Mouse (Mus musculus) forebrain, embryonic 10.5 days (tissue): ENCODE measurements at regions not wholly inside any gene's neighbourhood (a gene's known extent, or its start where the extent isn't known, plus 50 kb on each side); places are given as distances from the start of the nearest gene placed in this dataset.

Experiments
- DNase-seq: peaks from one replicate; pipeline ENCODE4 v3.0.0-alpha.2; 2017; ENCODE audit warnings: low spot score; ENCODE audit errors: extremely low spot score
- H3K27ac ChIP-seq: fragments of 300-500 bp; sonication (generic); 2 replicates; pipeline ENCODE4 v1.5.1; 2016; ENCODE audit warnings: mild to moderate bottlenecking
- H3K27me3 ChIP-seq: fragments of 300-500 bp; sonication (generic); 2 replicates; pipeline ENCODE4 v1.6.1; 2016; ENCODE audit warnings: mild to moderate bottlenecking; ENCODE audit not compliant: poor library complexity, severe bottlenecking
- H3K36me3 ChIP-seq: fragments of 300-500 bp; sonication (generic); replicated peaks from 2 replicates; pipeline ENCODE4 v1.6.1; 2016; ENCODE audit warnings: mild to moderate bottlenecking, moderate library complexity
- H3K4me1 ChIP-seq: fragments of 300-500 bp; sonication (generic); 2 replicates; pipeline ENCODE4 v1.6.1; 2016
- H3K4me3 ChIP-seq: fragments of 300-500 bp; sonication (generic); 2 replicates; pipeline ENCODE4 v1.5.1; 2016; ENCODE audit warnings: mild to moderate bottlenecking, moderate library complexity
- H3K9me3 ChIP-seq: fragments of 300-500 bp; sonication (generic); 2 replicates; pipeline ENCODE4 v1.6.1; 2016; ENCODE audit warnings: mild to moderate bottlenecking, moderate library complexity
- WGBS: fragments of 180-500 bp; shearing (Covaris S2); methylation state at CpG from one replicate; pipeline ENCODE4 v1.1.7; 2016; 5-methylcytosine and 5-hydroxymethylcytosine counted together

GRCm38 (mm10) chr12:77179138-77179537, 58.8 kb upstream of the Fut8 start:
- Histone ChIP-seq H3K27me3 (no peaks in the 10 kb centered on the region), H3K9me3 (no peaks in the 10 kb centered on the region), H3K27ac (no peak overlapping the region), H3K4me1 (peaks cover 14% of the 10 kb centered on the region), H3K36me3 (no peaks in the 10 kb centered on the region), H3K4me3 (no peak overlapping the region)
- 95% methylated on average over 7 of the region's 7 CpGs for WGBS
- no peak for DNase-seq

- H3K9me3 ChIP-seq: no peaks in the 10 kb centered on the region
- H3K27me3 ChIP-seq: no peaks in the 10 kb centered on the region
- WGBS: 44% methylated on average over 15 of the region's 15 CpGs
- peak overlapping the region; percentile 49; the same call in 1 of the 2 replicates for H3K27ac ChIP-seq
- peaks cover 14% of the 10 kb centered on the region for H3K4me1 ChIP-seq
- H3K36me3 ChIP-seq: no peaks in the 10 kb centered on the region
- no peak overlapping the region for H3K4me3 ChIP-seq
- DNase-seq: no peak
These were observed 59.9 kb upstream of the Fut8 start for GRCm38 (mm10) chr12:77177811-77178578.

- Histone ChIP-seq H3K27me3 (no peaks in the 10 kb centered on the region), H3K27ac (no peak overlapping the region; the same call in 1 of the 2 replicates), H3K36me3 (no peaks in the 10 kb centered on the region), H3K4me3 (no peak overlapping the region), H3K4me1 (peaks cover 14% of the 10 kb centered on the region), H3K9me3 (no peaks in the 10 kb centered on the region)
- no peak for DNase-seq
- WGBS: 74% methylated on average over 3 of the region's 3 CpGs
These were observed 60.6 kb upstream of the Fut8 start for GRCm38 (mm10) chr12:77177303-77177702.

- Histone ChIP-seq H3K27me3 (no peaks in the 10 kb centered on the region), H3K4me1 (peaks cover 14% of the 10 kb centered on the region), H3K4me3 (no peak overlapping the region), H3K9me3 (no peaks in the 10 kb centered on the region), H3K27ac (no peak overlapping the region), H3K36me3 (no peaks in the 10 kb centered on the region)
- no peak for DNase-seq
These were observed 63.9 kb upstream of the Fut8 start for GRCm38 (mm10) chr12:77174032-77174431.

- H3K27me3 ChIP-seq: no peaks in the 10 kb centered on the region
These were observed 65.4 kb upstream of the Fut8 start for GRCm38 (mm10) chr12:77172540-77172939.

GRCm38 (mm10) chr12:77170257-77170656, 67.7 kb upstream of the Fut8 start:
- no peak for DNase-seq
- H3K4me1 ChIP-seq: no peaks in the 10 kb centered on the region
- no peaks in the 10 kb centered on the region for H3K9me3 ChIP-seq
- no peak overlapping the region for H3K27ac ChIP-seq
- no peak overlapping the region for H3K4me3 ChIP-seq
- H3K27me3 ChIP-seq: no peaks in the 10 kb centered on the region
- no peaks in the 10 kb centered on the region for H3K36me3 ChIP-seq
- 93% methylated on average over 5 of the region's 5 CpGs for WGBS

More at GRCm38 (mm10) chr12:77172540-77172939, 65.4 kb upstream of the Fut8 start:
- Histone ChIP-seq H3K9me3 (no peaks in the 10 kb centered on the region), H3K36me3 (no peaks in the 10 kb centered on the region), H3K4me1 (0 out of 2 replicates have a peak, but pooled peaks cover 6% of the 10 kb centered on the region), H3K4me3 (no peak overlapping the region), H3K27ac (no peak overlapping the region)
- 95% methylated on average over 2 of the region's 2 CpGs for WGBS
- DNase-seq: no peak

GRCm38 (mm10) chr12:77168367-77168766, 69.6 kb upstream of the Fut8 start:
- H3K27me3 ChIP-seq: no peaks in the 10 kb centered on the region
- no peaks in the 10 kb centered on the region for H3K4me1 ChIP-seq
- no peak overlapping the region for H3K27ac ChIP-seq
- no peak overlapping the region for H3K4me3 ChIP-seq
- H3K36me3 ChIP-seq: no peaks in the 10 kb centered on the region
- 81% methylated on average over 1 of the region's 1 CpGs for WGBS
- H3K9me3 ChIP-seq: no peaks in the 10 kb centered on the region
- no peak for DNase-seq

- WGBS: 82% methylated on average over 2 of the region's 2 CpGs
- H3K27ac ChIP-seq: no peak overlapping the region
- no peaks in the 10 kb centered on the region for H3K27me3 ChIP-seq
- DNase-seq: no peak
- no peaks in the 10 kb centered on the region for H3K4me1 ChIP-seq
- H3K4me3 ChIP-seq: no peak overlapping the region
- H3K9me3 ChIP-seq: no peaks in the 10 kb centered on the region
- H3K36me3 ChIP-seq: no peaks in the 10 kb centered on the region
These were observed 81.2 kb upstream of the Fut8 start for GRCm38 (mm10) chr12:77156698-77157097.

GRCm38 (mm10) chr12:77155626-77156025, 82.3 kb upstream of the Fut8 start:
- 84% methylated on average over 6 of the region's 6 CpGs for WGBS
- no peaks in the 10 kb centered on the region for H3K9me3 ChIP-seq
- DNase-seq: no peak
- no peak overlapping the region for H3K4me3 ChIP-seq
- H3K4me1 ChIP-seq: no peaks in the 10 kb centered on the region
- H3K36me3 ChIP-seq: no peaks in the 10 kb centered on the region
- no peak overlapping the region for H3K27ac ChIP-seq
- no peaks in the 10 kb centered on the region for H3K27me3 ChIP-seq

- DNase-seq: no peak
- Histone ChIP-seq H3K27me3 (no peaks in the 10 kb centered on the region), H3K27ac (no peak overlapping the region), H3K4me3 (no peak overlapping the region), H3K36me3 (no peaks in the 10 kb centered on the region), H3K9me3 (no peaks in the 10 kb centered on the region), H3K4me1 (no peaks in the 10 kb centered on the region)
- 91% methylated on average over 2 of the region's 2 CpGs for WGBS
These were observed 86.5 kb upstream of the Fut8 start for GRCm38 (mm10) chr12:77151471-77151870.

GRCm38 (mm10) chr12:77149835-77150234, 88.1 kb upstream of the Fut8 start:
- no peak overlapping the region for H3K4me3 ChIP-seq
- H3K36me3 ChIP-seq: no peaks in the 10 kb centered on the region
- no peaks in the 10 kb centered on the region for H3K9me3 ChIP-seq
- no peaks in the 10 kb centered on the region for H3K27me3 ChIP-seq
- H3K27ac ChIP-seq: no peak overlapping the region
- DNase-seq: no peak
- H3K4me1 ChIP-seq: no peaks in the 10 kb centered on the region

GRCm38 (mm10) chr12:77148146-77148545, 89.8 kb upstream of the Fut8 start:
- Histone ChIP-seq H3K9me3 (no peaks in the 10 kb centered on the region), H3K27ac (no peak overlapping the region), H3K36me3 (no peaks in the 10 kb centered on the region), H3K4me3 (no peak overlapping the region), H3K27me3 (no peaks in the 10 kb centered on the region), H3K4me1 (no peaks in the 10 kb centered on the region)
- WGBS: 87% methylated on average over 2 of the region's 2 CpGs
- no peak for DNase-seq

GRCm38 (mm10) chr12:77143958-77144357, 94.0 kb upstream of the Fut8 start:
- Histone ChIP-seq H3K4me3 (no peak overlapping the region), H3K4me1 (no peaks in the 10 kb centered on the region), H3K9me3 (no peaks in the 10 kb centered on the region), H3K27ac (no peak overlapping the region), H3K27me3 (no peaks in the 10 kb centered on the region), H3K36me3 (no peaks in the 10 kb centered on the region)
- 81% methylated on average over 3 of the region's 3 CpGs for WGBS
- DNase-seq: no peak

- 90% methylated on average over 6 of the region's 6 CpGs for WGBS
- no peaks in the 10 kb centered on the region for H3K4me1 ChIP-seq
- no peaks in the 10 kb centered on the region for H3K36me3 ChIP-seq
- DNase-seq: no peak
- no peak overlapping the region for H3K4me3 ChIP-seq
- no peak overlapping the region for H3K27ac ChIP-seq
- no peaks in the 10 kb centered on the region for H3K27me3 ChIP-seq
- no peaks in the 10 kb centered on the region for H3K9me3 ChIP-seq
These were observed 94.4 kb upstream of the Fut8 start for GRCm38 (mm10) chr12:77143521-77143920.
